Mouse (Mus musculus) liver, embryonic 16.5 days (tissue): ENCODE measurements around the gene Rabl2. TPM values are rescaled to one million over a fixed set of nuclear protein-coding genes. Genes with fewer than 3 reads are reported as not detected.

ENCODE experiments used
- ATAC-seq: fragments of 200-750 bp; cut with Nextera tagmentation; 2 replicates; pipeline ENCODE4 v1.8.0; 2017; ENCODE audit warnings: low read depth, mild to moderate bottlenecking, moderate number of reproducible peaks, moderate library complexity
- H3K27ac ChIP-seq: fragments of 300-500 bp; sonication (generic); 2 replicates; pipeline ENCODE4 v1.5.1; 2014; ENCODE audit warnings: mild to moderate bottlenecking, low read length
- H3K27me3 ChIP-seq: fragments of 300-500 bp; sonication (generic); 2 replicates; pipeline ENCODE4 v1.6.1; 2014; ENCODE audit warnings: low read depth, low read length, mixed read lengths; ENCODE audit not compliant: control insufficient read depth, insufficient read depth
- H3K36me3 ChIP-seq: fragments of 300-500 bp; sonication (generic); 2 replicates; pipeline ENCODE4 v1.6.1; 2014; ENCODE audit warnings: mild to moderate bottlenecking; ENCODE audit not compliant: control insufficient read depth, insufficient read depth
- H3K4me1 ChIP-seq: fragments of 300-500 bp; sonication (generic); 2 replicates; pipeline ENCODE4 v1.6.1; 2014; ENCODE audit warnings: low read depth, low read length, mixed read lengths; ENCODE audit not compliant: control insufficient read depth
- H3K4me2 ChIP-seq: fragments of 300-500 bp; sonication (generic); 2 replicates; pipeline ENCODE4 v1.6.1; 2014; ENCODE audit warnings: low read depth, low read length, mixed read lengths
- H3K4me3 ChIP-seq: fragments of 300-500 bp; sonication (generic); 2 replicates; pipeline ENCODE4 v1.5.1; 2014; ENCODE audit warnings: low read depth, mild to moderate bottlenecking, low read length
- H3K9ac ChIP-seq: fragments of 300-500 bp; sonication (generic); 2 replicates; pipeline ENCODE4 v1.6.1; 2014; ENCODE audit warnings: low read depth, low read length
- H3K9me3 ChIP-seq: fragments of 300-500 bp; sonication (generic); replicated peaks from 2 replicates; pipeline ENCODE4 v1.6.1; 2016; ENCODE audit warnings: low read length; ENCODE audit not compliant: control insufficient read depth
- WGBS: fragments of 180-500 bp; shearing (Covaris S2); extraction: QIAGEN DNeasy Blood & Tissue Kit; methylation state at CpG from one replicate; pipeline ENCODE4 v1.1.7; 2014; ENCODE audit not compliant: insufficient replicate concordance; 5-methylcytosine and 5-hydroxymethylcytosine counted together
- polyA plus RNA-seq: library from polyadenylated mRNA; unstranded; fragments of >200 nt; fragmentation: Nextera tagmentation; extraction: Ambion mirVana; gene quantifications from 2 replicates; pipeline ENCODE4 v1.2.1, GENCODE M21; 2015

Gene Rabl2
- polyA plus RNA-seq = 4.3 and 4.8 TPM in 2 replicates

DNA sequence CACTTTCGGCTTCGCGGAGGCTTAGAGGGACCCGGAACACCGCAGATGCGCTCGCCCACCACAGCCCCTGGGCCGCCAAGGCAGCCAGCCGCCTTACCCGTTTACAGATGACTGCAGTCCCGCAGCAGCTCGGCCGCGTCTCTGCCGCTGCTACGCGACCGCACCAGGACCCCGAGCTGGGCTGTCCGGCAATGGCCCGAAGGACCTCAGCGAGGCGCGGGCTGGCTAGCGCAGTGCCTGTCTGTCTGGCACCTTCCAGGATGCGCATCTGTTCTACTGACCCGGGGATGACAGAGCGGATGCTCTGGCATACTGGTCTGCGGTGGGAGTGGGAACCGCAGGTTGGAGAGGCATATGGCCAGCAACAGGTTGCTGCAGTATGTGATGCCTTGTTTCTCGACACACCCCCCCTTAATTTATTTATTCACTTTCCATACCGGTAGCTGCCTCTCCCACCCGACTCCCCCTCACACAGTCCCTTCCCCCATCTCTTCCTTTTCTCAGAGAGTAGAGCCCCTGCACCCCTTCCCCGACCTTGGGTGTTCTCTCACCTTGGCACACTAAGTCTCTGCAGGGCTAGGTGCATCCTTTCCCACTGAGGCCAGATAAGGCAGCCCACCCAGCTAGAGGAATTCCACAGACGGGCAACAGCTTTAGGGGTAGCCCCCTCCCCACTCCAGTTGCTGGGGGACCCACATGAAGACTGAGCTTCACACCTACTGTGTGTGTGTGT is at the start of gene Rabl2:
Rabl2 (minus strand) TSS at position 201 of the 733 bp plus-strand sequence.
- H3K4me2 ChIP-seq = peak within 1 kb of the TSS; percentile 67
- peak; percentile 91 for ATAC-seq
- peak within 1 kb of the TSS; percentile 72 for H3K4me3 ChIP-seq
- under 1% methylated on average over 35 of the region's 35 CpGs for WGBS
- H3K27me3 ChIP-seq = no peaks in the 10 kb centered on the region
- H3K27ac ChIP-seq = no peak within 1 kb of the TSS
- no peaks in the 10 kb centered on the region for H3K9me3 ChIP-seq
- H3K4me1 ChIP-seq = peaks cover 3% of the 10 kb centered on the region
- peak within 1 kb of the TSS; percentile 62 for H3K9ac ChIP-seq
- no peaks in the 10 kb centered on the region for H3K36me3 ChIP-seq

DNA sequence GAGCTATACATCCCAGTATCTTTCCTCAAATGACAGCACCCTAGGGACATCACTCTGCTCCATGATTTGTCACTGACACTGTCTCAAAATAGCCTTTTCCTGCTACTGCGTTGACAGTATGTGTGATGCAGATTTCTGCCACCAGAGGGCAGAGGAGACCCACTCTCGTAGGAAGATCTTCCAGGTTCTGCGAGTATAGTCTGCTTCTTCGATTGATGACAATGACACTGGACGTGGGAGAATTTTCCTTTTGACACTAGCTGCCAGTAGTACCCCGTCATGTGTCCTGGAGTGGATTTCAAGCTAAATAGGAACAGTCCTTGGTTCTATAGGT is 31.9 kb upstream of the Rabl2 start:
- 14% methylated on average over 6 of the region's 6 CpGs for WGBS
- no peak for ATAC-seq

DNA sequence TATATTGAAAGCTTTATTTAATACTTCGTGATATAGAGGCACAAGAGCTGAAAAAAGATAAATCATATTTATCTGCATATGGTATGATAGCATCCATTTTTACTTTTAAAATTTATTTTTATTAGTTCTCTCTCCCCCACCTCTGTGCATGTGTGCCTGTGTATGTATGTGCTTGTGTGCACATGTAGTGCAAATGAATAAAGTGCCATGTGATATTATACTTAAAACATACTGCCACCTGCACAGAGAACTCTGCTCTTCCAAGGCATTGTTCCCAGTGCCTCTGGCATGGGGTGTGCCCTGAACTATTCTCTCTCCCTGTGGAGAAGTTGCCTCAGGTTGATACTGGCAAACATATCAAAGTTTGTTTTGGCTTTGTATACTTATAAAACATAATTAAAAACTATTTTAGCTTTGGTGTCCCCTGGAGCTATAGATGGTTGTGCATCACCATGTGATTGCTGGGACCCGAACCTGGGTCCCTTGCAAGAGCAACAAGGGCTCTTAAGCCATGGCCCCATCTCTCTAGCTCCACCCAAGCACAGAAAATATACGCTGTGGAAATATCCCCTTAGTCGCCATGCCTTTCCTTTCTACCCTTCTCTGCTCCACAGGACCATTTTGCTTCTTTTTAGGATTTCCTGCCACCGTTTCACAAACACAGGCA is 31.4 kb upstream of the Rabl2 start:
- ATAC-seq = no peak

More for the DNA sequence above, 31.9 kb upstream of the Rabl2 start:
- H3K9ac ChIP-seq = no peak overlapping the region
- no peaks in the 10 kb centered on the region for H3K27me3 ChIP-seq
- H3K4me2 ChIP-seq = no peak overlapping the region
- H3K4me3 ChIP-seq = no peak overlapping the region
- no peaks in the 10 kb centered on the region for H3K4me1 ChIP-seq
- no peaks in the 10 kb centered on the region for H3K36me3 ChIP-seq
- no peaks in the 10 kb centered on the region for H3K9me3 ChIP-seq
- no peak overlapping the region for H3K27ac ChIP-seq

GRCm38 (mm10) chr15:89622312-89622958 is 30.7 kb upstream of the Rabl2 start:
- WGBS = 67% methylated on average over 12 of the region's 12 CpGs

More for the DNA sequence above, 31.4 kb upstream of the Rabl2 start:
- no peak overlapping the region for H3K9ac ChIP-seq
- H3K4me3 ChIP-seq = no peak overlapping the region
- no peaks in the 10 kb centered on the region for H3K9me3 ChIP-seq
- no peak overlapping the region for H3K27ac ChIP-seq
- 43% methylated on average over 5 of the region's 5 CpGs for WGBS
- H3K27me3 ChIP-seq = no peaks in the 10 kb centered on the region
- no peaks in the 10 kb centered on the region for H3K4me1 ChIP-seq
- no peaks in the 10 kb centered on the region for H3K36me3 ChIP-seq
- no peak overlapping the region for H3K4me2 ChIP-seq

DNA sequence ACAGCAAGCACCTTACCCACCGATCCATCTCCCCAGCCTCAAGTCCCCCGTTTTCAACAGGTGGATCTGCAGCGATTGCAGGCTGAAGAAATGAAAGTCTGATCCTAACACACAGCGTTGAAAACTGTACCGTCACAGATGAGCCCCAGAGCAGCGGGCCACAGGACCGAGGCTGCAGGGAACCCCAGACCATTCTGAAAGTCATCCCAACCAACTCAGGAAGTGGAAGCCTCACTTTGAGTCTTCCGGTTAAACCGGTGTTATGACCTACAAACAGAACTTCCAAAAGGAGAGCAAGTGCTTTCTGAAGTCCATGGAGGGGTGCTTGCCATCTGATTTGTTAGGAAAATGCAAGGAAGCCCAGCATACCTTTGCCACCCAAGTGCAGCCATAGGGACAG is 16.2 kb upstream of the Rabl2 start:
- no peaks in the 10 kb centered on the region for H3K4me1 ChIP-seq
- H3K9me3 ChIP-seq = no peaks in the 10 kb centered on the region
- H3K27me3 ChIP-seq = no peaks in the 10 kb centered on the region
- H3K4me3 ChIP-seq = 0 out of 2 replicates have a peak overlapping the region, but pooled peaks have one; percentile 3
- 0 out of 2 replicates have a peak overlapping the region, but pooled peaks have one; percentile 4 for H3K4me2 ChIP-seq
- WGBS = 26% methylated on average over 9 of the region's 9 CpGs
- no peak for ATAC-seq
- no peak overlapping the region for H3K27ac ChIP-seq
- no peaks in the 10 kb centered on the region for H3K36me3 ChIP-seq
- no peak overlapping the region for H3K9ac ChIP-seq

More at GRCm38 (mm10) chr15:89622312-89622958, 30.7 kb upstream of the Rabl2 start:
- H3K4me1 ChIP-seq = no peaks in the 10 kb centered on the region
- no peaks in the 10 kb centered on the region for H3K36me3 ChIP-seq
- ATAC-seq = no peak
- H3K27me3 ChIP-seq = no peaks in the 10 kb centered on the region
- H3K27ac ChIP-seq = no peak overlapping the region
- H3K4me3 ChIP-seq = no peak overlapping the region
- no peak overlapping the region for H3K9ac ChIP-seq
- H3K9me3 ChIP-seq = no peaks in the 10 kb centered on the region
- H3K4me2 ChIP-seq = no peak overlapping the region

DNA sequence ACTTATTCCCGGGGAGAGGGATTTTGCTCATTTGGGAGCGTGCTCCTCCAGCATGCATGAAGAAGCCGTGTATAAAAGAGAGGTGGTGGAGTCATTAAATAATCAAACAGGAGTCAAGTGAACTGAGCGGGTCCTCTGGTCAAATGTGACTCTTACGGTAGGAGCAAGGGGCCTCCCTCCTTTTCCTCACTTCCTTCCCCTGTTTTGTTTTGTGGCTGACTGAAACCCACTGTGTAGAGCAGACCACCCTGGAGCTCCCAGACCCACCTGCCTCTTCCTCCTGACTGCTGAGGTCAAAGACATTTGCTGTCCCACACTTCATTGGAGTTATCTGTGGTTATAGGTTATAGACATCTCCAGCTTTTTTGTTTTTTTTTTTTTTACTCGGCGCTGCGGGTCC is 15.8 kb upstream of the Rabl2 start:
- Histone ChIP-seq H3K9ac (no peak overlapping the region), H3K4me1 (no peaks in the 10 kb centered on the region), H3K9me3 (no peaks in the 10 kb centered on the region), H3K4me3 (0 out of 2 replicates have a peak overlapping the region, but pooled peaks have one; percentile 3), H3K36me3 (no peaks in the 10 kb centered on the region), H3K4me2 (0 out of 2 replicates have a peak overlapping the region, but pooled peaks have one; percentile 4), H3K27ac (no peak overlapping the region), H3K27me3 (no peaks in the 10 kb centered on the region)
- no peak for ATAC-seq
- WGBS = 44% methylated on average over 8 of the region's 8 CpGs

GRCm38 (mm10) chr15:89605822-89606570 is 14.3 kb upstream of the Rabl2 start:
- H3K36me3 ChIP-seq = no peaks in the 10 kb centered on the region
- H3K9ac ChIP-seq = no peak overlapping the region
- no peaks in the 10 kb centered on the region for H3K27me3 ChIP-seq
- H3K4me3 ChIP-seq = no peak overlapping the region
- no peak for ATAC-seq
- no peak overlapping the region for H3K27ac ChIP-seq
- no peaks in the 10 kb centered on the region for H3K9me3 ChIP-seq
- H3K4me1 ChIP-seq = no peaks in the 10 kb centered on the region
- H3K4me2 ChIP-seq = no peak overlapping the region
- 64% methylated on average over 12 of the region's 12 CpGs for WGBS

DNA sequence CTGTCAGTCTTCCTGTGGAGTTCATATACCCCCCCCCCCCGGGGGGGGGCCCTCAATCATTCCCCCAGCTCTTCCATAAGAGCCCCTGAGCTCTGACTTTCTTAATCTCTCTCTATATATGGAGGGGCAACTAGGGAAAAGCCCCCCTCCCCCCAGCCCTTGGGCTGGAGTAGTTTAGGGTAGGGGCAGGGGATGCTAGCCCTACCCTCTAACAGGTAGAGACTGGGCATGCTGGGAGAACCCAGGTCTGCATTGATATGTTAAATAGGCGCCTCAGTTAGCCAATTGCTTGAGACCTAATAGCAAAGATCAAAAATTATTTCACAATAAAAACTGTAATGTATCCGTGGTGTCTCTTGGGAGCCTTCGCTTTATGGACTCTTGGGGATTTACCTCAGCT is 825 bp upstream of the Rabl2 start:
- ATAC-seq = no peak
- 41% methylated on average over 4 of the region's 4 CpGs for WGBS

More for the DNA sequence above, 825 bp upstream of the Rabl2 start:
- H3K4me3 ChIP-seq = no peak overlapping the region
- H3K4me1 ChIP-seq = peaks cover 3% of the 10 kb centered on the region
- no peaks in the 10 kb centered on the region for H3K36me3 ChIP-seq
- H3K9me3 ChIP-seq = no peaks in the 10 kb centered on the region
- no peaks in the 10 kb centered on the region for H3K27me3 ChIP-seq
- no peak overlapping the region for H3K9ac ChIP-seq
- peak overlapping the region; percentile 67 for H3K4me2 ChIP-seq
- no peak overlapping the region for H3K27ac ChIP-seq
